ENCODE assay signal across 8 mouse cellular contexts in genomic region chr7:75848115-75848775, GRCm38 (mm10). TPM values are rescaled to one million over a fixed set of nuclear protein-coding genes. Genes with fewer than 3 reads are reported as not detected.
A peak's percentile ranks its signal among the peaks of the same experiment; 100 is the strongest.
DNase-seq lines count a peak whose midpoint lies in the region; ATAC-seq and TF ChIP-seq lines count a peak whose summit lies in the region.

TSS of gene Klhl25 (plus strand) at chr7:75848310.

- H3K27me3 ChIP-seq in megakaryocyte, embryonic 14.5 days (replicated peaks): no peaks in the 10 kb centered on the region

- TF ChIP-seq CTCF in cortical plate, adult 2 months (IDR thresholded peaks at IDR 0.05; ENCODE audit: extremely low read depth, insufficient read depth, low read length): no peak

- H3K36me3 ChIP-seq in megakaryocyte, embryonic 14.5 days (replicated peaks; ENCODE audit: low read length): peaks cover 23% of the 10 kb centered on the region

- H3K4me1 ChIP-seq in cortical plate, adult 2 months (ENCODE audit: control insufficient read depth, insufficient read depth, low read length): peaks cover 10% of the 10 kb centered on the region; the same call in 1 of the 2 replicates
- peaks cover 53% of the 10 kb centered on the region for H3K4me1 ChIP-seq in megakaryocyte, embryonic 14.5 days

- peak; percentile 98 for ATAC-seq in activated CD4-positive, CD25-positive, alpha-beta regulatory T cell, adult 4 months

- peak within 1 kb of the TSS; percentile 66 for H3K27ac ChIP-seq in cortical plate, adult 2 months (ENCODE audit: insufficient read depth, low read length)

- H3K4me3 ChIP-seq in cortical plate, adult 2 months (ENCODE audit: insufficient read depth, low read length): peak within 1 kb of the TSS; percentile 93
- peak within 1 kb of the TSS; percentile 99 for H3K4me3 ChIP-seq in megakaryocyte, embryonic 14.5 days (replicated peaks)

- TF ChIP-seq POLR2A in cortical plate, adult 2 months (IDR thresholded peaks at IDR 0.05; ENCODE audit: extremely low read depth, insufficient read depth, low read length): 0 out of 2 replicates have a peak, but pooled peaks have one; percentile 17

- no peaks in the 10 kb centered on the region for H3K9me3 ChIP-seq in megakaryocyte, embryonic 14.5 days

- peak; percentile 95 for DNase-seq in gastrocnemius, adult 8-10 months (ENCODE audit: low spot score in 2 of 2)
- DNase-seq in hindlimb bud, embryonic 11.5 days (ENCODE audit: extremely low spot score, low read depth, low spot score): peak; percentile 83
- DNase-seq in left cerebral cortex, adult 8-10 months (ENCODE audit: low spot score in 2 of 2): peak; percentile 93 to 96
- DNase-seq in right cerebral cortex, postnatal 10 days (ENCODE audit: low spot score in 2 of 2): peak; percentile 97 to 98
- DNase-seq in urinary bladder, postnatal 25 days (ENCODE audit: low spot score): peak; percentile 92

RNA-seq across cellular contexts. Expression of gene Klhl25, which starts in this region (rescaled TPM):
- polyA plus RNA-seq in activated CD4-positive, CD25-positive, alpha-beta regulatory T cell, adult 4 months (2017; shearing (Covaris generic)): 10 to 100 TPM; 10.6 to 18.5 TPM
- polyA plus RNA-seq in cortical plate, adult 2 months (2012; rRNA removed): 7.8 and 8.0 TPM in 2 replicates
- total RNA-seq in gastrocnemius, adult 8-10 months (2022): 1 to 10 TPM; 1.7 to 3.6 (median 2.8) TPM
- total RNA-seq in left cerebral cortex, adult 8-10 months (2022): 10 to 100 TPM in 3 of 4 experiments, 1 to 10 TPM in 1; 9.5 to 11.8 (median 11.0) TPM
- polyA plus RNA-seq in megakaryocyte, embryonic 14.5 days (2012; ENCODE audit: insufficient read depth, low replicate concordance): 2.8 and 11.9 TPM in 2 replicates

Comparison
In these comparisons a context has a peak if more than half of its experiments do, and no peak if none do; other contexts are left out.
1. Peak in every context shown above with its lines: DNase-seq, ATAC-seq, H3K4me3 ChIP-seq and H3K27ac ChIP-seq.